Mouse (Mus musculus) regulatory T cell (primary cell): ENCODE measurements around the gene Nfe2l3.
"Not testable (repeated sequence)": the region's sequence is repeated elsewhere in the genome, so short reads cannot be mapped to it uniquely, and the experiment has no call there.

Experiments
- in situ Hi-C: fragments of 300-600 bp; cut with MboI, MseI; formaldehyde crosslinking; loops from one replicate; pipeline ENCODE4 v1.15.1; 2025; ENCODE audit warnings: high pct_unique_total_duplicates

Nfe2l3 gene

DNA sequence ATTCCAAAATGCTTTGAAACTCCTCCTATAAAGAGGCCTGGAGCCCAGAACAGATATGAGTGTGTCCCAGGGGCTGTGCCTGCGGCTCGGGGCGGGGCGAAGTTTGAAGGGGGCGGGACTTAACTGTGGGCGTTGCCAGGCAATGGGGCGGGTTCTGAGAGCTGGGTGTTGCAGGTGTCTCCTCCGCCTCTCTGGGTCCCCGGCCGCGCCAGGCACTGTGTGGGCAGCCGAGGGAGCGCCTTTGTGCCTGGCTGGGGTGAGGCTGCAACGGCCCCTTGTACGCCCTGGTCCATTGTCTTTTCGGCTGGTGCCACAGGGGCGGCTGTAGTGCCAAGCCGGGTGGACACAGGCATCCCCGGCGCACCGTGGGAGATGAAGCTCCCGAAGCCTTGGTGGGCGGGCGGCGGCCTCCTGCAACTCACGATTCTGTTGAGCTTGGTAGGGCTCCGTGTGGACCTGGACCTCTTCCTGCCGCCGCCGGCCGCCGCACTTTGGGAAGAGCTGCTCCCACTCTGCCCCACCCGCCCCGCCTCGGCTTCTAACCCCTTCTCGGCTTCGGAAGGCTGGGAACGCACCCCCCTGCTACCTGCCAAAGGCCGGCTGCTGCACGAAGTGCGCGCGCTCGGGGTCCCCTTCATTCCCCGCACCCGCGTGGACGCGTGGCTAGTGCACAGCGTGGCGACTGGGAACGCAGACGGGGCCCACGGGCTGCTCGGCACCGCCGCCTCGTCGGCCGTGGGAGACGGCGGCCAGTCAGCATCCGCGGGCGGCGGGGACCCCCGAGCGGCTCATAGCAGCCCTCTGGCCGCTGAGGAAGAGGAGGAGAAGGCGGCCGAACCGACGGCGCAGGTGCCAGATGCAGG is at the start of gene Nfe2l3:
Gene Nfe2l3, plus strand, starts transcription at position 136 of the 863 bp plus-strand sequence.
- in situ Hi-C loops = no loop called here

DNA sequence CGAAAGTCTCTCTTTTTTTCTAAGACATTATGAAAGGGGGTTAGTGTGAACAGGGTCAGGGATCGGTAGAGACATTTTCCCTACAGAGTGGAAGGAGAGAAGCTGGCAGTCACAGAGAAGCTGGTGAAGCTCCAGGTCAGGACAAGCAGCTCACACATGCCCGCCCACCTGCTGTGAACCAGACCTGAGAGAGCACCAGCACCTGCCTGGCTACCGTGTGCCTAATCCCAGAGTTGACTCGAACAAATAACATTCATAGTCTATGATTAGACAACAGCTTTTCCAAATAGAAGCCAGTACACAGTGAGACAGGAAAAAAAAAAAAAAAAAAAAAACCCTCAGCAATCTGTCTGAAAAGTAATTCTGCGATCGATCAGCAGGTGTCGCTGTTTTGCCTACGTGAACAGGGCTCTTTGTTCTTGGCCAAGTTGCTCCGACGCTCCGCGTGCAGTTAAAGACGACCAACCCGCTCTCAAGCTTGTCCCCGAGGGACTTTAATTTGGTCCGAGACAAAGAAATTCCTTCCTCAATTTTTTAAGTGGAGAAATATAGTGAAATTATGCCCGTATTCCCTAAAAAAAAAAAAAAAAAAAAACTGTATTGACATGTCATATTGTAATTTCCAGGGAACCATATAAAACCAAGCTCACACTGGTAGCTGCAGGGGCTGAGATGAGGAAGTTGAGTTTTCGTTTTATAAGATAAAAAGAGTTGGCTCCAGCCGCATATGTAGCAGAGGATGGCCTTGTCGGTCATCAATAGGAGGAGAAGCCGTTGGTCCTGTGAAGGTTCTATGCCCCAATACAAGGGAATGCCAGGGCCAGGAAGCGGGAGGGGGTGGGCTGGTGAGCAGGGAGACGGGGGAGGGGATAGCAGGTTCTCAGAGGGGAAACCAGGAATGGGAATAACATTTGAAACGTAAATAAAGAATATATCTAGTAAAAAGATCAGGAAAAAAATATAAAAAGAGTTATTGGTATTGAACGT is 48.4 kb upstream of the Nfe2l3 start:
- in situ Hi-C loops = loop anchor here (5.0 kb wide), 1 partner anchor 193 kb away; no protein-coding TSS in a partner anchor

DNA sequence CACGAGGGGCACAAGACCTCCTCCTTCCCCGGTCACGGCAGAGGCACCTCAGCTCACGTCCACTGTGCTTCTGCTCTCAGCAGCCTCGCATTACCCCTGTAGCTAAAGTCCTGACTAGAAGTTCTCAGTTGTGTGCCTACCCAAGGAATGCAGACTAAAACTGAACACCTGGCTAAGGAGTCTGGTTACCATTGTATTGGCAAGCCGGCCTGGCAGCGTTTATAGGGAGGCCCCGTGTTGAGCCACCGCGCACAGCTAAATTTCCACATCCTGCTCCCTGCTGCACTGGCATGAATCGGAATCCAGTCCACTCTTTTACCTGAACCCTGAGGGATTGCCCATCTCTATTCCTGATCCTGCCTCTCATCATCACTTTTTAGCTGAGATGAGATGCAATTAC is 42.0 kb upstream of the Nfe2l3 start:
- in situ Hi-C loops = no loop called here

DNA sequence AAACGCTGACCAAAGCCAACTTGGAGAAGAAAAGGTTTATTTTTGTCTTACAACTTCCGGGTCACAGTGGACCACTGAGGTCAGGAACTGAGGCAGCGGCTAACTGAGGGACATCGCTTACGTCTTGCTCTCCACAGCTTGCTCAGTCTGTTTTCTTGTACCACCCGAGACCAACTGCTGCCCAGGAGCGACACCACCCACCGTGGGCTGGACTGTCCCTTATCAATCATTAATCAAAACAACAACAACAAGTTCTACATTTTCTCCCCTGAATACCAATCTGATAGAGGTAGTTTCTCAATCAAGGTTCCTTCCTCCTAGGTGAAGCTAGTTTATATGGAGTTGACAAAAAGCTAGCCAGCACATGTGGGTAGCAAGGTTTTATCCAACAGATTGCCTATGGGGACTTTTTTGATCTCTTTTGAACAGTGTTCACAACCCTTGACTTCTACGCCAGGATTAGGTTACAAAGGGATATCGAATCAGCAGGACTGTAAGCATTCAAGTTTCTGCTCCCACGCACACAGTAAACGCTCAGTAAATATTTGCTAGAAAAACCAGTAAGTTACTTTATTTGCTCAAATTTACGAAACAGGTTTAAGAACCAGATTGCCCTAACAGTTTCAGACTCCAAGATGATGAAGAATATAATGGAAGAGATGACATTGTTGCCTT is 40.5 kb upstream of the Nfe2l3 start:
- in situ Hi-C loops = no loop called here

DNA sequence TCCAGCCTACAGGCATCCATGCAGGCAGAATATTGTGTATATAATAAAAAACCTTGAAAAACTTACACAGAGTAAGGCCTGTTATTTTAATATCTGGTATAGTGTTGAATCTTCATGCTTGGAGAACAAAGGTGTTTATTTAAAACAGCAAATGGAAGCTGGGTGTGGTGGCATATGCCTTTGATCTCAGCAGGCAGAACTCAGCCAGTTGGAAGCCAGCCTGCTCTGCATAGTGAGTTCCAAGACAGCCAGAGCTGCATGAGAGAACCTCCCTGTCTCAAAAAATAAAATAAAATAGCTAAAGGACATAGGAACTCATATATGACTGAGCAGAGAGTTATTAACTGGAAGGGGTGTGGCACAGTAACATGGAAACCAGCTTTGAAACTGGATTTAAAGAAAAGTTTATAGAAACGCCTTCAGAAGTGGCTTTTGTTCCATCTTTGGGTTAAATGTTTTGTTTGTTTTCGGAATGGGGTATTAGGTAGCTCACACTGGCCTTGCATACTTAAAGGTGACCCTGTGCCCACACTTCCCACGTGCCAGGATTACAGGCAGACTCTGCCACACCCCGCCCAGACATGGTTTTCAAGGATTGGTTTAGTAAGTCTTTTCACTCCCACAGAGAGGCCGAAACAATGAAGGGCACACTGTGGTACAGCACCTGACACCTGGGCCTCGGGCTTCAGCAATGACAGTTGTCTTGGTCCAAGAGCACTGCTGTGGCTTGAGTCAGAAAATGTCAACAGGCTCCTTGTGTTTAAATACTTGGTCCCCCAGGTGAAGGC is 38.9 kb upstream of the Nfe2l3 start:
- in situ Hi-C loops = no loop called here

DNA sequence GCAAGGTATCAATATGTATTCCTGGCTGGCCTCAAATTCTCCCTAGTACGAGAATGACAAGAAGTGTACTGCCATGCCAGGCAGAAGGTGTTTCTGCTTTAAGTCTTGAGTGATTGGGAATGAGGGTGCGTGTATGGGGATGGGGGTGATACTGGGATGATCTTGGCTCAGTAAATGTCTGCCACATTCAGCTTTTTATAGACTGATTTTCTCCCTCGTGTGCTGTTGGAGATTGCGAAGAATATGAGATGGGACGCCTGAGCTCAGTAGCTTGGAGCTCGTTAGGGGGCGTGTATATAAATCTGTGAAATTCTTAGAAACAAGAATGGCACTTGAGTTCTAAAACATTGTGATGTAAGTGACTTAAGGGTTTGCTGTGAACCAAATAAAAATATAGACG is 38.1 kb upstream of the Nfe2l3 start:
- in situ Hi-C loops = not testable (repeated sequence)

DNA sequence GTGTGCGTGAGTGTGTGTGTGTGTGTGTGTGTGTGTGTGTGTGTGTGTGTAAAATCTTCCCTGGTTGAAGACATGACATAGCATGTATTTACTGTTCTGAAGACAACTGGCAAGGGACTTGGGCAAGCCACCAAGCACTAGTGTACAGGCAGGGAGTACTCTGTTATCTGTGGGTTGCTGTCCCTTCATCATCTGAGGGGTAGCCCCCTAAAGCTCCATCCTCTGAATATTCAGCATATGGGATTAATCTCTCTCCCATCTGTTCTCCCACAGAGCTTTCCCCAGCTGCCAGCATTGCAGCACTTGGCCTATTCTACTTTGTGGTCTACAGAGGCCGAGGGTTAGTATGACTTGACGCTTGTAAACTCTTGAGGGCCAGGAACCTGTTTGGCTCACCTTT is 37.5 kb upstream of the Nfe2l3 start:
- in situ Hi-C loops = not testable (repeated sequence)

DNA sequence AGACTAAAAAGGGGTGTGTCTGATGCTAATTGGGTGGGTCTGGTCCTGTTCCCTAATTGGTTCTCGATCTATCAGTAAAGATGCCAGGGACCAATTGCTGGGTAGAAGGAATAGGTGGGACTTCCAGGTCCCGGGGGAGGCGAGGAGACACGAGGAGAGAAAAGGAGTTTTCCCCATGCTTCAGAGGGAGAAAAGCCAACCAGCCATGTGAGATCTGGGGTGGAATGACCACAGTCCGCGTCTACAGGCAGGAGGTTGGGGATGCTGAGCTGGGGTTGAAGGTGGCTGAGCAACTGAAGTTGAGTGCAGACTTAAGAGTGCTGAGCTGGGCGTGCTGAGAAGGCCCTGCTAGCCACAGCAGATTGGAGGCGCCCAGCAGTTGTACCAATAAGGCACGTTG is 37.0 kb upstream of the Nfe2l3 start:
- in situ Hi-C loops = no loop called here

DNA sequence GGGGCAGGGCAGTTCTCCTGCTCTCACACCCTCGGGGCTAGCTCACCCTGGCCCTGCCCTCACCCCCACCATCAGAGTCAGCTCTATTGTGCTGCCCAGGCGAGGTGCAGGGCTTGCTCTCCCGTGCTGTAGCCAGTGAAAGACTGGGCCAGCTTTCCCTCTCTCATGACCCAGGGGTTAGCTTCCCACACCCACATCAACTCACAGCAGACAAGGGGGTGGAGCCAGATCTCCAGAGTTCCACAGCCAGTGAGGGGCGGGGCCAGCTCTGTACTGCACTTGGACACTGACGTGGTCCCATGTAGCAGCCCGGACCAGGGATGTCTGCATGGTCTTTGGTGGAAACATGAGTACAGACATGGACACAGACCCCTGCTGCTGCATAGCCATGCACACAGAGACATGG is 33.4 kb upstream of the Nfe2l3 start:
- in situ Hi-C loops = no loop called here

DNA sequence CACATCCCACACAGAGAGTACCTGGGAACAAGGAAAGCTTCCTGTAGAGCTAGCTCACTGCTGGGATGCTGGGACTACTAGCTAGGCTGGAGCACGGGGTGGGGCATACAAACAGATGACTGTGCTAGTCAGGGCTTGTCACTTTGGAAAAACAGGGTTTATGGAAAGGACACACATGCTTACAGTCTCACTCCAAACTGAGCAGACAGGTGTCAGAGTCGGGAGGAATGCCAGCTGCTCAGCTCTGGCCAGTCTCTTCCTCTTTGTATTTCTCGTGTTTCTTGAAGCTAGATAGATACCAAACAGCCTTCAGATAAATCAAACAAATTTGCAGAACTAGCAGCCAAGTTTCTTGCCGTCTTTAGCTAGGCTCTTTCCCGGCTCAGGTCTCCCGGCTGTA is 31.2 kb upstream of the Nfe2l3 start:
- in situ Hi-C loops = no loop called here

DNA sequence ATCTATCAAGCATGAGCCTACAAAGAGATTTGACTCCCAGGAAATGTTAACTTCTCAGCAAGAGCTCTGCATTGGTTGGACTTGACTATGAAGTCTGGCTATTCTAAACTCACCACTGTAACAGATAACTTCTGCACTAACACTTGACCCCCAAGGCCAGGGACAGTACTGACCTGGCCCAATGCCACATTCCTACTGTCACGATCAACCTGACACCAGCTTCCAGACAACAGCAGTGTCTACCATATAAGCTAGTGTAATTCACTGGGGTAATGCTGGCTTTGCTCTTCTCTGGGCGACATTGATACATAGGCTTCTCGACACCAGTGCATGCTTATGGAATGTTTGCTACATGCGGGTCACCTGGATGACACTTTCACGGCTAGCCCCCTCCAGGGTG is 28.9 kb upstream of the Nfe2l3 start:
- in situ Hi-C loops = no loop called here

DNA sequence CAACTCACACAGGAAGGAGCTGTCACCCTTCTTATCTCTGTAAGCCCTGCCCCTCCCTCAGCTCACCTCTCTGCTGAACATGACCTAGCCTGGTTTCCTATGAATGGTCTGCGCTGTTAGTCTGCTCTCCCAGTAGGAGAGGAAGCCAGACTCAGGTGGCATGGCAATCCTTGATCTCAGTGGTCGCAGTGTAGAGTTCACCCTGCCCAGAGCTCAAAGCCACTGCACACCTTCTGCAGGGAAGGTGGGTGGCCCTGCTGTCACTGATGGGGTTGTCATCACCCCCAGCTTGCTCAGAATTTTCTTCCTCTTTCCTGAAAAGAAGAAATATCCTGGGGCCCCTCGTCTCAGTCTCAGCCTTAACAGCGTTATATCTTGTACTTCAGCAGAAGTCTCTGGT is 28.0 kb upstream of the Nfe2l3 start:
- in situ Hi-C loops = no loop called here

DNA sequence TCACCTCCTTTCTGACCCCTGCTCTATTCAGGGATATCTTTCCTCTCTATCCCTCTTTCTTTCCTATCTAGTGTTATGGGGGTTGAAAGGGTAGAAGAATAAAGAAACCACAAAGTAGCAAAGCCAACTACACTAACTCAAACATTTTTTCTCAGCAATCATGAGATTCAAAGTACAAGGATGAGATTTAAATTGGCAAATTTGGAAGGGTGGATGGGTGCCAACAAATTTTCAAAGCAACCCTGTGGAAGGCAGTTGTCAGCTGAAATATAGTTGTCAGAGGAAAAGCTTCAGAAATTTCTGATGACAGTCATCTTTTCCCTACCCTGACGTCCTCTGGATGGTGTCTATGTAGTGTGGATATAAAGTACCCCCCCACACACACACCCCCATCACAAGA is 16.0 kb upstream of the Nfe2l3 start:
- in situ Hi-C loops = no loop called here

DNA sequence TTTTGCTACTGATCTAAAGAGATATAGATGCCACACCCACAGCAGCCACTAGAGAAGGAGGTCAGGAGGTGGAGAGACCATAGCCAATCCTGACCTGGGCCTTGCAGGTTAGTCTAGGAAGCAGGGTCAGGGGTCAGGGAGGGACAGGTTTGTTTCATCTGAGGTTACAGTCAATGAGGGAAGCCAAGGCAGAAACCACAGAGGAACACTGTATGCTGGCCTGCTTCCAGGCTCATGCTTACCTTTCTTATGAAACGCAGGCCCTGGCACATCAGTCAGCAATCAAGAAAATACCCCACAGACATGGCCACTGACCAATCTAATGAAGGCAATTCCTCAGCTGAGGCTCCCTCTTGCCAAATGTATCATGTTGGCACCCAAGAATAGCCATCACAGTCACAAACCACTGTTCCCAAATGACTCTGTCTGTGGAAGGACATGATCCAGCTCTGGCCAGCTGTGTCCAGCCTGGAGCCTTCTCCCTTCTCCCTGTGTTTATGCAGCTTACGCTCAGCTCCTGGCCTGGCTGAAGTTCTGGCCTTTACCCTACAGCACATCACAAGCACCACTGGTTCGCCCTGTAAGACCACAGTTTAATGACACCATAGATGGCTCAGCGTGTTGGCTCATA is 15.0 kb upstream of the Nfe2l3 start:
- in situ Hi-C loops = no loop called here

DNA sequence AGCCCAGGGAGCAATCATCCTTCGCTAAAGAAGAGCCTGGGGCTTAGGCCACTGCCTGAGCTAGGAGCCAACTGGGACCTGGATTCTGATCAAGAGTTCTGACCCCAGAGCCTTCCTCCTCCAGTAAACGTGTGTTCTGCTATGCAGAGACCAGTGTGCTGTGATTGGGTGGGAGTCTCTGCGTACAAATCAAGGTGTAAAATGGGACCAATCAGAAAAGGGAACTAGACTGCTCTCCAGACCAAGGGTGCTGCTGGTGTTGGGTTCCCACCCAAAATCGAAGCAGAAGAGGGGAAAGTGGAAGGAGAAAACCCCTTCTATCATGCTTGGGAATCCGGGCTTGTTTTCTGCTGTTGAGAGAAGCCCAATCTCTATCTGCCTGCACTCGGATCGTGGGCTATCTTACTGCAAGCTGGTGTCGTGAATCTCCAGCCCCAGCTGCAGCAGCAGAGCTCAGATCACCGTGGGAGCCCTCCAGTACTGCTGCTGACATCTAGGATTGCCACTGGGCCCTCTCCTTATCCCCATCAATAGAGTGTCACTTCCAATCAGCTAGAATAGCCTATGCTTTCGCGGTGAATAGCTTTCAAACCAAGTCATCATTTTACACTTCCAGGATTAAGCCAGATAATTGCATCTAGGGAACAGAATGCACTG is 8.9 kb upstream of the Nfe2l3 start:
- in situ Hi-C loops = loop anchor here (10.0 kb wide), 1 partner anchor 1141 kb away; no protein-coding TSS in a partner anchor

DNA sequence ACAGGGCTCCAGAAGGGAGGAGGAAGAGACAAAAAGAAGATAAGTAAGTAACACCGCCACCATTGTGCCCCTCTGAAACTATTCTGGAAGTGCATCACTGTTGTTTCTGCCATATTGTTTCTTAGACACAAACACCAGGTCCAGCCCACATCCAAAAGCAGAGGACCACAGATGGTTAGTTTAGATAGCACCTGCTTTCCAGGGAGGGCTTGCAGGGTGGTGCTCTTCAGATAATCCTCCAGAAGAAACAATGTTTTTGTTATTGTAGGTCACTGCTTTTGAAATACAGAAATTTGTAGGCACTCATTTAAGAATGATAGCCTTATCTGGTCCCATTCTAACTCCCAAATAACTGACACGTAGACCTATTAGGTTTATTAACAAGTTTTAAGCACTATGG is 7.9 kb upstream of the Nfe2l3 start:
- in situ Hi-C loops = loop anchor here (10.0 kb wide), 1 partner anchor 1140 kb away; no protein-coding TSS in a partner anchor

DNA sequence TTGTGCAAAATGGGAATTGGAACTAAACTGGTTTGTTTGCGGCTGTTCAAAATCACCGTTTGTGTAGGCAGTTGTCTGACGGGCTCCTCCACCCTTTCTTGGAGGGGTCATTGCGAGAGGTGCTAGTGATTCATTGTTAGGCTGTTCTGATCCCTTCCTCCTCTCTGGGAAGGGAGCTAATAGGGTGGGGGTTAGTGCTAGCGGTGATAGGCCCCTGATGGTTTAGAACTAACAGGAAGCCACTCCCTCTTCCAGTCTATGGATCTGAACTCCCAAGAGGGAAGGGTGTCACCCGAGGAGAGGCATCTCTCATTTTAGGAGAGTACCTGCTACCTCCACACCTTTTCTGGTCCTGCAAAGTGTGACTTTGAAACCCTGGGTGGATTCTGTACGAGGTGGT is 1.8 kb downstream of the Nfe2l3 start:
- in situ Hi-C loops = no loop called here

DNA sequence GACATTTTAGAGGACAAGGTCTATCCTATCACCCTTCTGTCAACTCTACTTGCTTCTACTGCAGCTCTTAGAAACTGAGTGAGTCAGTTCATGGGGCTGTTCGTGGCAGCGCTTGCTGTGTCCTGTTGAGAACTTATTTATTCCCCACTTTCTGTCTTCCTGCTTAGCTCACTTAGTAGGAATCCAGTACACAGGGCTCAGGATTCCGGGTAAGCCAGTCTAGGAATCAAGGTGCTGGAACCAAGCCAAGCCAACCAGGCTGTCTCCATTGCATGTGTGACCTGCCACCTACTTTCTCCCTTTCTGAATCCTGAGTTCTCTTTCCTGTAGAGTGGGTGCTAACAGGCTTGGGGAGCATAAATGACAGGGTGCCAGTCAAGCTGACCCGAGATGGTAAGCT is 5.2 kb downstream of the Nfe2l3 start:
- in situ Hi-C loops = no loop called here

DNA sequence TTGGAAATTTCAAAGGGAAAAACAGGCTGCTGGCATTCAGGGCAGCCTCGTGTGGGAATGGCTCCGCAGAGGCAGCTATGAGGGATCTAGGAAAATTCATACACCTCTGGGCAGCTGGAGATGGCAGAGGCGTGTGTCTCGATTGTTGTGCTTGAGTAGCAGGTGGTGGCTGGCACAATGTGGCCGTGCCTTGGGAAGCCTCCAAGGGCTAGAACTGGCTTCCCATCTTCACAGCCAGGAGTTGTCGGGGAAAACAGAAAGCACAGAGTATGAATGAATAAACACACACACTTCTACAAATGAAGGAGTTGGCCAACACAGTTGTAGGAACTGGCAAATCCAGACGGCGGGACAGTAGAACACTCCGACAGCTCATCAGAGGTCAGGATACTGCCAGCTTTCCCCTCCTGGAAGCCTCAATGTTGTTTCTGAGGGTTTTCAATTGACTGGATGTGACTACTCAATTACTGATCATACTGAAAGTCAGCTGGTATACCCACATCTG is 6.4 kb downstream of the Nfe2l3 start:
- in situ Hi-C loops = no loop called here
